Mouse (Mus musculus) urinary bladder, postnatal 25 days (tissue): ENCODE data around the gene Naa20.
A peak's percentile ranks its signal among the peaks of the same experiment; 100 is the strongest.

Experiments used
- DNase-seq: peaks from one replicate; pipeline ENCODE4 v3.0.0; 2022; ENCODE audit warnings: low spot score

Gene Naa20

DNA sequence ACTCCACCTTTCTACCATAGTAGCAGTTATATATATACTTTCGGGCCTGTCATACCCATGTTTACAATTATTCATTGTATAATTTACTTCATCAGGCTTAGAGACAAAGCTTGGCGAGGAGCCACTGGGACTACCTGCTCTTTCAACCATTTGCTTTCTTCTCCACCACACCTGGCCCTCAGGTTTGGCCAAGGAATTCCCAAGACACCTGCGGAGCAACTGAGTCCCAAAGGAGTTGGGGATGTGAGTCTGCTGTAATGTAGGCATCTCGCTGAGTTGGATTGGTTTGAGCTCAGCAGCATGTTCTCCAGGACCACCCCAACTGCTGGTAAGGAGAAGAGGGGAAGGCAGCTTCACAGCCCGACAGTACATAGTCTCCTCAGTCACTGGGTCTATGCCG is at the start of gene Naa20:
Gene Naa20 (plus strand): TSS at position 239 of the 400 bp plus-strand sequence.
- DNase-seq = no peak

DNA sequence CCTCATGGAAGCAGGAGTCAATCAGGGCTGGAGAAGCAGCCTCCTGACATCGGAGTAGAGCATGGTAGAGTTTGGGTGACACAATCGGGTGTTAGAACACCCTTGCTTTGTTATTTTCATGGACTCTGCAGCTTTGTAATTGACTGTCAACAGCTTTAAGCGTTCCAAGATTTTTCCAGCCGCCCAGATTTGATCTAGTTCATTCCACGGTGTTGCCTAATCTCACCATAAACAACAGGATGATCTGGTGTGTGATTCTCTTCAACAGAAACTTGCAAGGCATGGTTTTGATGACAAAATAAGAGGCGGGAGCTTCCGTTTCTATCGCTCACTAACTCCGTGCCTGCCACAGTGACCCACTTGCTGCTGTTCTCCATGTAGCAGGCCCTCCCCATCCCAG is 46.1 kb upstream of the Naa20 start:
- DNase-seq = no peak

DNA sequence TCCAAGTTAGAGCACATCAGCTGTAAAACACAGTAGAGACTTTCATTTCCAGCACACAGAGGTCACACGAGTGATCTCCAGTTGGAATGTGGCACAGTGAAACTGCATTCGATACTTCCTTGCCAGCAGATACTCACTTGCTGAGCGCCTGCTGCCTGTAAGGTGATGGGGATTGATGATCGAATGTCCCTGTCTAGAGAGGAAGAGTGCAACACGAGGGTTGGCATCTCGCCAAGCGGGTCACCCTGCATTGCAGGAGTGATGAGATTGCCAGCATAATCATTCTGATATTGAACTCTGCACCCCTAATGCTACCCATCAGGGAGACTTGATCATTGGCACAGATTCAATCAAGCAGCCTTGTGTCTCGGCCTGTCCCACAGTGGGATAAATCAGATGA is 44.0 kb upstream of the Naa20 start:
- DNase-seq = no peak

DNA sequence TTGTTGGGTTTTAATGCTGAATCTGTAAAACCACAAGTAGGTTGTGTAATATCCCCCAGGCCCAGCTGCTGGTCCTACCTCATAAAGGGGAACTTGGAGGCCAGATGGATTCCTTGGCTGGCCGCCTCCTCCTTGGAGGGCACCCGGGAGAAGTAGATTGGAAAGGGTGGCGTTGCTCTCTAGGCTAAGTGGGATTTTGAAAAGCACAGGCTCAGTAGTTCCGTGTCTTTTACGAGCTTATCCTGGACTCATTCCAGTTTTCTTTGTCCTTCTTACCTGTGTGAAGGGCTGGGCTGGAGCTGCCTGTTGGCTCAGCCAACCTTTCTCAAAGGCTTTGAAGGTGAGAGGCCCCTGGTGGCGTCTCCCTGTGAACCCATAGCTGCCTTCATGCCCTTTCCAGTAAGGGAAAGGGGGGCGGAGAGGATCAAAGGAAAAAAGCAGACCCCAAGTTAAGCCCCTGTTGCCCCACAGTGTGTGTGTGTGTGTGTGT is 42.4 kb upstream of the Naa20 start:
- DNase-seq = peak; percentile 42

DNA sequence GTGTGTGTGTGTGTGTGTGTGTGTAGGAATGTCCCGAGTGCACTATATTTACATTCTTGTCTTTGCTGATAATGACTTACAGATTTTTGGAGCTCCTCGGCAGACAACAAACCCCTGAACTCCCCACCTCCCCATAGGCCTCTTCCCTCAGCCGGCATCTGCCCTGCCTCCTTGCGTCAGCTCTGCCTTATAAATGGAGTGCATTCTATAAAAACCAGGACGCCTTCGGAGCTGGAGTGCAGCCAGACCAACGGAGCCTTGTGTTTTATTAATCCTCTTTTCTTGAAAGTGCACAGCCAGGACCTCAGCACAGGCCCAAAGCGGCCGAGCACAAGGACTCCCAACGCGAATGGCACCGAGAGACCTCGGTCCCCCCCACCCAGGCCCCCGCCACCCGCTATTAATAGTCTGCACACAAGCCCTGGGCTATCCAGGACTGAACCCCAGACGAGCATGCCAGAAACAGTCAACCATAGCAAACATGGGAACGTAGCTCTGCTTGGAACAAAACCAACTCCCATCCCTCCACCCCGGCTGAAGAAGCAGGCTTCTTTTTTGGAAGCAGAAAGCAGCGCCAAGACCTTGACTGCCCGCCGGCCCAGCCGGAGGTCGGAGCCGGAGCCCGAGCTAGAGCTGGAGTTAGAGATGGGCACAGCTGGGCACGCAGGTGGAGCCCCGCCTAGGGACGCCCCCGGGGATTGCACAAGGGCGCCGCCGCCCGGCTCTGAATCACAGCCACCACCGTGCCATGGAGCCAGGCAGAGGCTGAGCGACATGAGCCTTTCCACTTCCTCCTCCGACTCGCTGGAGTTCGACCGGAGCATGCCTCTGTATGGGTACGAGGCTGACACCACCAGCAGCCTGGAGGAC is 41.7 kb upstream of the Naa20 start:
- DNase-seq = peak; percentile 82

DNA sequence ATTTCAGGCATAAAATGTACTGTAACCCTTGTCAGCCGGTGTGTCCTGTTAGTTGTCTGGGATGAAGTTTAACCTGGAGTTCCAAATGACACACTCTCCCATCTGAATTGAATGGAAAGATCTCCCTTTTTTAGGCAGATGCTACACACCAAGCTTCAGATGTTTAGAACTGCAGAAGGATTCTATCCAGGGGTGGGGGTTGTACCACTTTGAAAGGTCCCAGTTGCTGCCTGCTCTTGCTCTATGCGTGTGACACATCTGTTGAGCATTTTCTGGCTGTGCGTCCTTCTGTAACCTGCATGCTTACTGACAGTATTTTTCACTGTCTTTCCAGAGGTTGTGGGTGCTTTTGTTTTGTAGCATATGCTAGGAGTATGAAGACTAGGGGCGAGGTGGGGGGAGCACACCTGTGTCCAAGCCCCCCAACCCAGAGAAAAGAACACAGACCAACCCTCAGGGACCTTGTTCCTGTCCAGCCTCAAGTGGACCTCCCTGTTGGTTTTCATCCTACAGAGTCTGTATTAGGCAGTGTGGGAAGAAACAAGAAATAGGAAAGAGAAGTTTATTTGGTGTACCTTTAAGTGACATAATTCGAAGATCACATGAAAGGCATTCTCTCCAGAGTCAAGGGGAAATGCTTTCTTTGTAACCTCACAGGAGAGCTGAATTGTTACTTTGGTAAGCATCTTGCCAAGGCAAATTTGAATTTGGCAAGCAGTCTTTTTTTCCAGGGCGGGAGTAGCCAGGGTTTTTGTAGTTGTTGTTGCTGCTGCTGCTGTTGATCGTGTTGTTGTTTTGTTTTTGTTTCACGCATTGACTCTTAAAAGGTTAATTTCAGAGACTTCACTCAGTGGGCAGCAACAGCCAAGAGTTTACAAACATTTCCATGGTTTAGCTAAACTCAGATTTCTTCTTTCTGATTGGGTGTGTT is 40.4 kb upstream of the Naa20 start:
- no peak for DNase-seq

DNA sequence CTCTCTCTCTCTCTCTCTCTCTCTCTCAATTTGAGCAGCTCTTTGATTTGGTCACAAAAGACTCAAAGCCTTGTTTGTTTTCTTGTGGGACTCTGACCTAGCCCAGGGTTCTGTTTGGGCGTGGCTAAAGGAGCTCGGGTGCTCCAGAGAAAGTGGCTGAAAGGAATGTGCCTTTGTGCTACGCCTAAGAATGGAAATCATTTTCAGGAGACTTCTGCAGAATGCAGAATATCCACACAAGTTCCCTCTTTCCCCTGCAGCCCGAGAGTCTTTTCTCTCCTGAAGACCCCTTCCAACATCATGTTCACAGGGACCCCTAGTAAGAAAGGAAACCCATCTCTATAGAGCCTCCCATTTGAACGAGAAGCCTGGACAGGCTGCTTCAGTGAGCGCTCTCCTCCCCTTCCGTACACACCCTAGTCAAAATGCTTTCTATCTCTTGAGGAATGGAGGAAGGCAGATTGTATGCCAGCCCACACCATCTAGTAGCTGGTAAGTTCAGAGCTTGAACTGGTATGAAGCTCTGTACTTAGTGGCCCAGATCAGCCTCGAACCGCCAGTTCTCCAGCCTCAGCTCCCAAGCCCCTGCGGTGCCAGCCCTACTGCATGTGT is 39.6 kb upstream of the Naa20 start:
- DNase-seq = no peak

DNA sequence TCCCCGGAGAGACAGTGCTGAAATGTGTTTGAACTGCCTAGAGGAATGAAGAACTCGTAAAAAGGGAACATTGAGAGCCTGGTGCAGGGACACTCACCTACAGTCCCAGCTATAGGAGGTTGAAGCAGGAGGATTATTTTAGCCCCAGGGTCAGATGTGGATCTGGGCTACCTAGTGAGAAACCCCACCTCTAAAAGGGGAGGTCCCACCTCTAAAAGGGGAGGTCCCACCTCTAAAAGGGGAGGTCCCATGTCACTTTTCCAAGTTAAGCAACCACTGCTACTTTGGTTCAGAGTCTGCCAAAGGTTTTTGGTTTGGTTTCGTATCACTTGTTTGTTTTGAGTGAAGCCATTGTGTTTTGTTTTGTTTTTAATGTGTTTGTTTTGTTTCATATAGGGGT is 36.6 kb upstream of the Naa20 start:
- no peak for DNase-seq

DNA sequence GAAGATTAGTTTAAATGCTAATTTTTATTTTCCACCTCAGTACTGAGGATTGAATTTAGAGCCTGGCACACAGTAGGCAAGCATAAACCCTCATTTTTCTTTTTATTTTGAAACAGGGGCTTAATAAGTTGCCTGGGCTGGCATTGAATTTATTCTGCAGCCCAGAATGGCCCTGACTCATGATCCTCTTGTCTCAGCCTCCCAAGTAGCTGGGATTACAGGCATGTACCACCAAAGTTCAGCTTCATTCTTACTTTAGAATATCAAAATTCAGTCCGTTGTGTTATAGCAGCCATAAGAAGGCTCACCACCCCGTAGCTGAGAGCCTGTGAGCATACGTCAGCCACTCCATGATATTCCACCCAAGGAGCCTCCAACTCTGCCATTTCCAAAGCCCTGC is 35.7 kb upstream of the Naa20 start:
- no peak for DNase-seq

DNA sequence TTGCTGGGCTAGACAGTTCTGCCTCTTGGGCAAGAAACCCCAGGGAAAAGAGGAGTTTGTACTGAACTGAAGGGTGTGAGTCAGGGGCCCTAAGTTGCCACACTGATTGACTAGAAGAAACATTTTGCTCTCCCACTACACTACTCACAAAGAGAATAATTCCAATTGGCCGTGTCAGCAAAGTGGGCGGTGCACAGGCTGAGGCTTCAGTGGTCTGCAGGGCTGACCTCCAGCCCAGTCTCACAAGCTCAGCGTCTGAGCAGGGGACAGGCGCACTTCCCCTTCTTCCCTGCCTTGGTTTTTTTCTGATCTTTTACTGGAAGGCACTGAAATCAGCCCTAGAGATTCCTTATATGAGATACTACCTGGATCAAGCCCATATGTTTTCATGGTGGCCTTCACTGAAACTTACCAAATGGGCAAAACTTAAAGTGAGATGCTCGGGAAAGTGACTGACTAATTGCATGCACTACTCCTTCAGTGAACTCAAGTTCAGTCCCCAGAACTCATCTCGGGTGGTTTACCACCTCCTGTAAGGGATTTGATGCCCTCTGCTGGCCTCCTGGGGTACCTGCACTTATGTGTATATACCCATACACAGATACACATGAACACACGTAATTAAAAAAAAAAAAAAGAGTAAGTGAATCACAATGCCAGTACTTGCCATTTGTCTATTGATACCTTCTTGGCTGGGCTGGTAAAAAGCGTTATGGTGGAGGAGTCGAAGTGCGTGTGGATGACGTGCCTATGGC is 35.0 kb upstream of the Naa20 start:
- DNase-seq = no peak

DNA sequence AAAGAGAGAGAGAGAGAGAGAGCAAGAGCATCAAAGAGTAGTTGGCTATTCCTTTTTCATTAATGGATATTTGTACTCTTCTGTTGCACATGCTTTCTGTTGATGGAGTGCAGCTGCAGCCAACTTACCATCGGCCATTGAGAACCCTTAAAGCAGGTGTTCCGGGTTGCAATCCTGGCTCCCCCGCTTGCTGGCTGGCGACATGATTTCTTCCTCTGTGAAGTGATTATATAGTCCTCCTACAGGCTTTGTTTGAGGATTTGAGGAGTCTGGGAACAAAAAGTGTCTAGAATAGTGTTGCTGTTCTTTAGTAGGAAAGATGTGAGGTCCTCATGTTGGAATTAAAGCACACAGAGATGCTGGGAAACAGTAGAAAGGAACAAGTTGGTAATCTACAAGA is 30.6 kb upstream of the Naa20 start:
- no peak for DNase-seq

DNA sequence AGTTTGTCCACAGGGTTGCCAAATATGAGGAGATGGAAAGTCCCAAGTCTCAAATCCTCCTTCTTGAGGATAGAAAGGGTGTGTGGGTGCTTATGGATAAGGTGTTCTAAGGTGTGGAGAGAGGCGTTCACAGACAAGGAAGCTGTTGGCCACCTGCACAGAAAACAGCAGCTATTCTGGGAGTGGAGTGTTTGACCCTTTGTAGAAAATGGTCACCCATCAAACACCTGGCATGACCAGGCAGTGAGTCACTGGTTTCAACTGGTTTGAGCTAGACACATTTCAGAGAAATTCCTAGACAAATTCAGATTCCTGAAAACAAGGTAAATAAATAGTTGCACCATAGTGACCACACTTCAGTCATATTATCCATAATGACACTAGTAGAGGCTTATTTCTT is 29.8 kb upstream of the Naa20 start:
- no peak for DNase-seq

DNA sequence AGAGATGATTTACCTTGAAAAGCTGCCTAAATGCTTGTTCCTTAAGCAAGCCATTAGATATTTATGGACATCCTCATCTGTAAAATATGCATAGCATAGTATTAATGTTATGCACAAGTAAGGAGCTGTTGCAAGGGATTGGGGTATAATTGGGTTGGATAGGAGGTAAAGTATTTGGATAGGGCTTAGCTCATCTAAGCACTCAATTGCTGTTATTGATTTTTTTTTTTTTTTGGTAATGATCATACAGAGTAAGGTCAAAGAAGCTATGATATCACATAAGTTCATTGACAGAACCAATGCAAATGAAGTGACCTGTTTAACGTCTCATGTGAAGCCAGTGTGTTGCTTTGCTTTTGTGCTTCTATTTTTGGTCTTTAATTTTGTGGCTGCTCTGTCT is 27.9 kb upstream of the Naa20 start:
- no peak for DNase-seq

DNA sequence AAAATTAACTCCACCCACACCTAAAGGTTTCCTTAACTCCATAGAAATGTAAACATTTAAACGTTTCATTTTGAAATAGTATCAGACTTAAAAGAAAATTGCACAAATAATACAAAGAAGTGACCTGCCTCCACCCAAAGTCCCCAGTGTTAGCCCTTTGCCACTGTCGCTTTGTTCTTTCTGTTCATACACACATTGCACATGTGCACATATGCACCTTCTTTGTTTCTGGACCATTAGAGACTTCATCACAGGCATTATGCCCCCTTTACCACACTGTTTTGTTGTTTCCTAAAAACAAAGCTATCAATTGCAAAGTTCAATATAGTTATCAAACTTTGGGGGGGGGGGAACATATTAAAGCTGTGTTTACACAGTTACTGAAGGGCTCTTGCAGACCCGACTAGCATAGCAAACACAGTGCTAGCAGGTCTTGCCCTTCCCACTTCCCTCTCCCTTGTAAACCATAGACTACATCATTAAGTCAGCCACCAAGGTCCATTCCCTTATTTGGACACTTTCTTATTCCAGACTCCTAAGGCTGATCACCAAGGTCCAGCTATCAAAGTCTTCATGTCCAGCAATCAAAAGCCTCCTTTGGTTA is 26.9 kb upstream of the Naa20 start:
- DNase-seq = no peak

DNA sequence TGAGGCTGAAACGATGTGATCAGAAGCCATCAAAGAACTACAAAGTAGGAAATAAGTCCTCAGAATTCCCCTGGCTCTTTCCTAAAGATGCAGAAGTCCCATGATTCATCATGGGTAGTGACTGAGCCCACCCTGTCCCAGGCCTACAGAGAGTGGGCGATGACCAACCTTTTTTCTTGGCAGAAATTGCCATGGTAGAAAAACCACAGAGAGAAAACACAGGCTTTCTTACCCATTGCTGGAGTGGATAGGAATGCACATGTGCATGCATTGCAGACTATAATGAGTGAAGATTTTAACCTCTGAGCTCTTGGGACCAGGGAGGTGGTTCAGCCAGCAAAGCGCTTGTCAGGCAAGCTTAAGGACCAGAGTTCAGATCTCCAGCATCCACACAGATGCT is 24.7 kb upstream of the Naa20 start:
- no peak for DNase-seq

DNA sequence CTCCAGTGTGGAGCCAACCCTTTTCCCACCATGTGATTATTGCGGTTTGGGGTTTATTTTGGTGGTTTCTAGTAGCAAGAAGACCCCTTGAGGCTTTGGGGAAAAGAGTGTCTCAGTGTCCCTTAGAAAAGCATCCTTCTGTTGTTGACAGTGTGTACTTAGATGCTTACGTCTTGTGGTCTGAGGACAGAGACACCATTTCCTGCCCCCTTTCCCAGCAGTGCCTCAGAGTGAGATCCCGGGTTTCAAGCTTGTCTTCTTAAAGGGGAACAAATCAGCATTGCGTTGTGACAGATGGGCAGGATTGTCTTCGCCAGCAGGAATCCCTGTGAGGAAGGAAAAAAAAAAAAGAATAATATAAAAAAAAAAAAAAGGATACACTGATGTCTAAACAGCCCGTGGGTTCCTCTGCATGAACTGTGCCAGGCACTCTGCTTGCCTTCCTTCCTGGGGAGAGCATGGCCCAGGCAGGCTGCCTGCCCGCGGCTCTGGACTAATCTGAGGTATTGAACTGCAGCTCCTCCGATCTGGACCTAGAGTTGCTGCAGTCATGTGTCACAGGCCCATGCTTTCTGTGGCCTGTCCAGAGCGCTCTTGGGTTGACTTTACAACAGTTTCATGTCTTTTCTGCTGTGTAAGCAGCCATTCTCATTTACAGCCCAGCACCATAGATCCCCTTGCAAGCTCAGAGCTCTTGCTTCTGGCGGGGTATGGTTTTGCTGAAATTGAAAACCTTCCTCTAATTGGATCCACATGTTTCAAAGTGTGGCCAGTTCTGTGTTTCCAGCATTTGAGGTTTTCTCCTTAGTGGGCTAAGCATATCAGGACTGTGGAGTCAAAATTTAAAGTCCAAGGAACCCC is 20.8 kb upstream of the Naa20 start:
- DNase-seq = no peak

DNA sequence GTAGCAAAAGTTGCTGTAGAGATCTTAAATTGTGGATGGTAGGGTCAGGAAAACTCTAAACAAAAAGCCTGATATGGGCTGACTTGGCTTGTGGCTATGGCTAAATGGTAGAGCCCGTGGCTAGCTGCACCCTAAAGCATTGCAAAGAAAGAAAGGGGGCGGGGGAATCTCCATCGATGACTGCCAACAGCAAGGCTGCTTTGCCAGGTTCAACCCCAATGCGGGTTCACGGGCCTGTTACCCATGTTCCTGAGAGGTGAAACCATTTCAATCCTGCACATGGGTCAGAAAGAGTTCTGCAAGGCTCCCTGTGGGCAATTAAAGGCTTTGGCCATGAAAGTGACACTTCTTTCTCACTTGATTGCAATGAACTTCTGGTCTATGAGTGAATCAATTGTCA is 20.0 kb upstream of the Naa20 start:
- DNase-seq = no peak

DNA sequence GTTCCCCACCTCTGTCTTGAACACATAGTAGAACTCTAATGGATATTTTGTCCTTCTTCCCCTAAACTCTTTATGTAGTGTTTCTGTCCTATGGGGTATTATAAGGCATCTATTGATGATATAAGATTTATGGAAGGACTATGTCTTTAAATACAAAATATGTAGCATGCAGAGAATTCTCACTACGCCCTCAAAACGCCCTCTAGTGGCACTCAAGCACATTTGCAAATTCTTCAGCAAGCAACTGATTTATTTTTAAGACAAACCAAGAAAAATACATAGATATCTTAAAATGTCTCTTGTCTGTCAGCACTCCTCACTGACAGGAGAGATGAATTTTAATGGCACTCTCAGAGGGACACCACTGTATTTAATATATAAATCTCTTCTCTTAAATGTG is 19.5 kb upstream of the Naa20 start:
- DNase-seq = no peak

DNA sequence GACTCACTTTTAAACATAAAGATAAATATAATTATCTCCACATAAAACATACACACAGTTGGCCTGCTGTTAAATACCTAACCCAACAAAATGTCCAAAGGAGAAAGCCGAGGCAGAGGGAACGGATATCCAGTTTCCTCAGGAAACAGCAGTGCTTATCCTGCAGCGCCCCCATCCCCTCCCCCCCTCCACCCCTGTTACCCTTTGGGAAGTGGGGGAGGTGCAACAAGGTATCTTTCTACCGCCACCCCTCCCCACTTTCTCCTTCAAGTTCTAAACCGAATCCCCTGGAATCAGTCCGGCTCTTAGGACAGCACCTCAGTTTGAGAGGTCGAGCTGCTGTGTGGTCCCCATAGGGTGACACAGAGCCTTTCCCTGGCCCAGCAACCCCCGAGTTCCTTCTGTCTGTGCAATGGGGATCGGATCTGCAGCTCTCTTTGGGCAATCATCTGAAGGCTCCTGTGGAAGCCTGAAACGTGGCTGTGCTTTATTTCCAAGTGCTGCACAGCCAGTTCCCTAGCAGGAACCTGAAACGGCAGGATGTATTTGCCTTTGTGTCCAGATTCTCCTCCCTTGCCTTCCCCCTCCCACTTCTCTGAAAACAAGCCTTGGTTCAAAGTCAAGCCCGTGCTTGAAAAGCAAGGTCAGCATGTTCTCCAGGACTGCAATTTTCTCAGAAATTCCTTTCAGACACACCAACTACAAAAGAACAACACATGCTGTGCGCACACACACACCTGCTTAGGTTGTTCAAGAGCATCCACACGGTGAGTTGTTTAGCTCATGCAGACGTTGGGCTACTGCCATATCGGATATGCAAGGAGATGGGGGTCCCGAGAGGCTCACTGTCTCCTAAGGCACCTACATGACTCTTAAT is 17.6 kb upstream of the Naa20 start:
- no peak for DNase-seq
